Mouse (Mus musculus): ENCODE data around the gene Meis1. TPM values are rescaled to one million over a fixed set of nuclear protein-coding genes. Genes with fewer than 3 reads are reported as not detected.
A peak's percentile ranks its signal among the peaks of the same experiment; 100 is the strongest.

Meis1 gene
- polyA plus RNA-seq, 1 experiment from 2014 or later, result 51.7 TPM

GRCm38 (mm10) chr11:19015731-19016461 is 2.9 kb downstream of the Meis1 start:
- WGBS, result 1% methylated on average over 37 of the region's 37 CpGs
- ATAC-seq (ENCODE audit: low FRiP score, low TSS enrichment) (no peak), DNase-seq (peak; percentile 55)
- peaks cover 6% of the 10 kb centered on the region; the same call in 1 of the 2 replicates for H3K27me3 ChIP-seq (ENCODE audit: control insufficient read depth, insufficient read depth, low read length)
- peak overlapping the region; percentile 62 for H3K4me3 ChIP-seq (replicated peaks; ENCODE audit: low read depth, low read length)
- H3K9me3 ChIP-seq (ENCODE audit: control insufficient read depth, low read length), result no peaks in the 10 kb centered on the region
- peak overlapping the region; percentile 75 for H3K9ac ChIP-seq (replicated peaks; ENCODE audit: low read length)
- H3K27ac ChIP-seq (replicated peaks; ENCODE audit: low read depth, low read length), result peak overlapping the region; percentile 62
- peaks cover 37% of the 10 kb centered on the region for H3K4me1 ChIP-seq (ENCODE audit: control insufficient read depth, insufficient read depth, low read length)
- peak overlapping the region; percentile 92 for H3K4me2 ChIP-seq (ENCODE audit: low read length)
- H3K36me3 ChIP-seq (ENCODE audit: control insufficient read depth, insufficient read depth, low read length), result no peaks in the 10 kb centered on the region

GRCm38 (mm10) chr11:19015381-19015730 is 3.4 kb downstream of the Meis1 start:
- DNase-seq, result peak; percentile 53
- Histone ChIP-seq H3K27ac (replicated peaks; ENCODE audit: low read depth, low read length) (peak overlapping the region; percentile 62), H3K9me3 (ENCODE audit: control insufficient read depth, low read length) (no peaks in the 10 kb centered on the region), H3K4me3 (replicated peaks; ENCODE audit: low read depth, low read length) (peak overlapping the region; percentile 62), H3K4me2 (ENCODE audit: low read length) (peak overlapping the region; percentile 92), H3K27me3 (ENCODE audit: control insufficient read depth, insufficient read depth, low read length) (peaks cover 6% of the 10 kb centered on the region; the same call in 1 of the 2 replicates), H3K4me1 (ENCODE audit: control insufficient read depth, insufficient read depth, low read length) (peaks cover 40% of the 10 kb centered on the region), H3K9ac (replicated peaks; ENCODE audit: low read length) (peak overlapping the region; percentile 75), H3K36me3 (ENCODE audit: control insufficient read depth, insufficient read depth, low read length) (no peaks in the 10 kb centered on the region)
- WGBS, result 3% methylated on average over 5 of the region's 5 CpGs
- ATAC-seq (ENCODE audit: low FRiP score, low TSS enrichment), result no peak

- Histone ChIP-seq H3K27ac (replicated peaks; ENCODE audit: low read depth, low read length) (peak overlapping the region; percentile 62), H3K4me2 (ENCODE audit: low read length) (peak overlapping the region; percentile 92), H3K9me3 (ENCODE audit: control insufficient read depth, low read length) (no peaks in the 10 kb centered on the region), H3K9ac (replicated peaks; ENCODE audit: low read length) (peak overlapping the region; percentile 75), H3K27me3 (ENCODE audit: control insufficient read depth, insufficient read depth, low read length) (peaks cover 6% of the 10 kb centered on the region; the same call in 1 of the 2 replicates), H3K4me1 (ENCODE audit: control insufficient read depth, insufficient read depth, low read length) (peaks cover 48% of the 10 kb centered on the region), H3K36me3 (ENCODE audit: control insufficient read depth, insufficient read depth, low read length) (no peaks in the 10 kb centered on the region), H3K4me3 (replicated peaks; ENCODE audit: low read depth, low read length) (peak overlapping the region; percentile 62)
- DNase-seq (peak; percentile 64), ATAC-seq (ENCODE audit: low FRiP score, low TSS enrichment) (no peak)
- 3% methylated on average over 35 of the region's 35 CpGs for WGBS
Observed at GRCm38 (mm10) chr11:19014441-19015161, 4.2 kb downstream of the Meis1 start.

GRCm38 (mm10) chr11:19014113-19014440 is 4.7 kb downstream of the Meis1 start:
- Histone ChIP-seq H3K36me3 (ENCODE audit: control insufficient read depth, insufficient read depth, low read length) (no peaks in the 10 kb centered on the region), H3K4me1 (ENCODE audit: control insufficient read depth, insufficient read depth, low read length) (peaks cover 49% of the 10 kb centered on the region)

GRCm38 (mm10) chr11:19013141-19014112 is 5.4 kb downstream of the Meis1 start:
- Histone ChIP-seq H3K27me3 (ENCODE audit: control insufficient read depth, insufficient read depth, low read length) (peaks cover 6% of the 10 kb centered on the region; the same call in 1 of the 2 replicates), H3K4me3 (replicated peaks; ENCODE audit: low read depth, low read length) (peak overlapping the region; percentile 62), H3K9me3 (ENCODE audit: control insufficient read depth, low read length) (no peaks in the 10 kb centered on the region), H3K4me1 (ENCODE audit: control insufficient read depth, insufficient read depth, low read length) (peaks cover 56% of the 10 kb centered on the region), H3K36me3 (ENCODE audit: control insufficient read depth, insufficient read depth, low read length) (no peaks in the 10 kb centered on the region), H3K27ac (replicated peaks; ENCODE audit: low read depth, low read length) (peak overlapping the region; percentile 65), H3K9ac (replicated peaks; ENCODE audit: low read length) (peak overlapping the region; percentile 75), H3K4me2 (ENCODE audit: low read length) (peak overlapping the region; percentile 92)
- WGBS, result 11% methylated on average over 25 of the region's 25 CpGs
- ATAC-seq (ENCODE audit: low FRiP score, low TSS enrichment) (no peak), DNase-seq (peak; percentile 52)

More at GRCm38 (mm10) chr11:19014113-19014440, 4.7 kb downstream of the Meis1 start:
- WGBS, result 13% methylated on average over 12 of the region's 12 CpGs
- DNase-seq (no peak), ATAC-seq (ENCODE audit: low FRiP score, low TSS enrichment) (no peak)
- Histone ChIP-seq H3K9ac (replicated peaks; ENCODE audit: low read length) (peak overlapping the region; percentile 75), H3K27me3 (ENCODE audit: control insufficient read depth, insufficient read depth, low read length) (peaks cover 6% of the 10 kb centered on the region; the same call in 1 of the 2 replicates), H3K4me2 (ENCODE audit: low read length) (peak overlapping the region; percentile 92), H3K9me3 (ENCODE audit: control insufficient read depth, low read length) (no peaks in the 10 kb centered on the region), H3K27ac (replicated peaks; ENCODE audit: low read depth, low read length) (peak overlapping the region; percentile 65), H3K4me3 (replicated peaks; ENCODE audit: low read depth, low read length) (peak overlapping the region; percentile 62)

GRCm38 (mm10) chr11:19012463-19013115 is 6.2 kb downstream of the Meis1 start:
- Histone ChIP-seq H3K36me3 (ENCODE audit: control insufficient read depth, insufficient read depth, low read length) (no peaks in the 10 kb centered on the region), H3K9ac (replicated peaks; ENCODE audit: low read length) (peak overlapping the region; percentile 75; the same call in 1 of the 2 replicates), H3K4me3 (replicated peaks; ENCODE audit: low read depth, low read length) (peak overlapping the region; percentile 62), H3K4me2 (ENCODE audit: low read length) (peak overlapping the region; percentile 92), H3K27ac (replicated peaks; ENCODE audit: low read depth, low read length) (no peak overlapping the region), H3K4me1 (ENCODE audit: control insufficient read depth, insufficient read depth, low read length) (peaks cover 63% of the 10 kb centered on the region), H3K27me3 (ENCODE audit: control insufficient read depth, insufficient read depth, low read length) (peaks cover 6% of the 10 kb centered on the region; the same call in 1 of the 2 replicates), H3K9me3 (ENCODE audit: control insufficient read depth, low read length) (no peaks in the 10 kb centered on the region)
- WGBS, result 14% methylated on average over 2 of the region's 2 CpGs
- ATAC-seq (ENCODE audit: low FRiP score, low TSS enrichment) (no peak), DNase-seq (no peak)

- ATAC-seq (ENCODE audit: low FRiP score, low TSS enrichment), result no peak
- WGBS, result 39% methylated on average over 2 of the region's 2 CpGs
Observed at GRCm38 (mm10) chr11:19012001-19012400, 6.8 kb downstream of the Meis1 start.

More at GRCm38 (mm10) chr11:19012001-19012400, 6.8 kb downstream of the Meis1 start:
- no peak for DNase-seq
- H3K4me1 ChIP-seq (ENCODE audit: control insufficient read depth, insufficient read depth, low read length), result peaks cover 65% of the 10 kb centered on the region
- peaks cover 6% of the 10 kb centered on the region; the same call in 1 of the 2 replicates for H3K27me3 ChIP-seq (ENCODE audit: control insufficient read depth, insufficient read depth, low read length)
- H3K36me3 ChIP-seq (ENCODE audit: control insufficient read depth, insufficient read depth, low read length), result no peaks in the 10 kb centered on the region
- 0 out of 2 replicates have a peak overlapping the region, but pooled peaks have one; percentile 5 for H3K4me3 ChIP-seq (replicated peaks; ENCODE audit: low read depth, low read length)
- peak overlapping the region; percentile 21; the same call in 1 of the 2 replicates for H3K9ac ChIP-seq (replicated peaks; ENCODE audit: low read length)
- no peaks in the 10 kb centered on the region for H3K9me3 ChIP-seq (ENCODE audit: control insufficient read depth, low read length)
- 0 out of 2 replicates have a peak overlapping the region, but pooled peaks have one; percentile 16 for H3K27ac ChIP-seq (replicated peaks; ENCODE audit: low read depth, low read length)
- peak overlapping the region; percentile 92 for H3K4me2 ChIP-seq (ENCODE audit: low read length)
